Mouse (Mus musculus): ENCODE results near the gene Gm17455. TPM values are rescaled to one million over a fixed set of nuclear protein-coding genes. Genes with fewer than 3 reads are reported as not detected.

The Gm17455 gene
- polyA plus RNA-seq, 2 experiments = not detected

DNA sequence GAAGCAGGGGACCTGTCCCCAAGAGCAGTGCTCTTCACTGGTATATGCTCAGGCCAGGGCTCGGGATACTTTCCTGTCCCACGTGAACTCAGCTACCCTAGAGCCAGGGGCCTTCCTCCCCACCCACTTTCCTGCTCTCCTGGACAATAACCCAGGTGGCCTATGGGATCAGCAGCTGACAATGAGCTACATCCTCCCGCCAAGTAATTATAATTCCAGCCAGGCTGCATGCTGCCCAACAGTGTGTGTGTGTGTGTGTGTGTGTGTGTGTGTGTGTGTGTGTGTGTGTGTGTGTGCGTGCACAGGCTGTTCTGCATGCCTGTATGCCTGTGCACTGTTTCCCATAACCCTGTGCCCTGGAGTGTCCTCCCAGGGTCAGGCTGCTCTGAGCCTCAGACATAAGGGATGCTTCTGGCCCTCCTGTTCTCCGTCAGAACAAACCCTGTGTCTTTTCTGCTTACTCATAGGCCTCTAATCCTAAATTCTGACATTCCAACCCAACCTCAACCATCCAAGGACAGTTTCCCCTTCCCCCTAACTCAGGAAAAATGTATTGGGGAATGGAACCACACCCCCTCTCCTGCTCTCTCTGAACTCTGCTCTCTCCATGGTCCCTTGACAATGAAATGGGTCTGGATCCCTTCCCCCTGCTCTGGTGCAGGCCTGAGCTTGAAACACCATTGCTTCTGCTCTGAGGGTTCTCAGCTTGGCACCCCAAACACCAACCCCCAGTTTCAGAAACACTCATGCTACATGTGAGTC lies 46.1 kb upstream of the Gm17455 start:
- H3K36me3 ChIP-seq (replicated peaks; ENCODE audit: control insufficient read depth, insufficient read depth, low read depth) = no peaks in the 10 kb centered on the region
- no peak overlapping the region for H3K27ac ChIP-seq
- no peaks in the 10 kb centered on the region for H3K9me3 ChIP-seq (ENCODE audit: control insufficient read depth, low read length)
- H3K27me3 ChIP-seq (ENCODE audit: control insufficient read depth, insufficient read depth, low read length) = no peaks in the 10 kb centered on the region
- WGBS (ENCODE audit: insufficient replicate concordance) = 63% methylated on average over 5 of the region's 5 CpGs
- no peak overlapping the region for H3K4me3 ChIP-seq (ENCODE audit: insufficient read depth in 1 of 2, low read depth in 2 of 2, low read length in 2 of 2)
- DNase-seq (ENCODE audit: low read depth in 3 of 3, low spot score in 3 of 3) (no peak), ATAC-seq (ENCODE audit: insufficient read depth) (no peak)
- H3K9ac ChIP-seq (replicated peaks) = no peak overlapping the region
- TF ChIP-seq EP300 (IDR thresholded peaks at IDR 0.05; ENCODE audit: low read depth) = no peak
- TF ChIP-seq CTCF (IDR thresholded peaks at IDR 0.05; ENCODE audit: low read depth) = no peak
- H3K4me1 ChIP-seq (replicated peaks; ENCODE audit: control insufficient read depth in 2 of 2, insufficient read depth in 2 of 2, low read length in 1 of 2) = peaks cover 23 to 32% of the 10 kb centered on the region in 2 experiments
- H3K4me2 ChIP-seq (ENCODE audit: low read depth) = no peak overlapping the region

DNA sequence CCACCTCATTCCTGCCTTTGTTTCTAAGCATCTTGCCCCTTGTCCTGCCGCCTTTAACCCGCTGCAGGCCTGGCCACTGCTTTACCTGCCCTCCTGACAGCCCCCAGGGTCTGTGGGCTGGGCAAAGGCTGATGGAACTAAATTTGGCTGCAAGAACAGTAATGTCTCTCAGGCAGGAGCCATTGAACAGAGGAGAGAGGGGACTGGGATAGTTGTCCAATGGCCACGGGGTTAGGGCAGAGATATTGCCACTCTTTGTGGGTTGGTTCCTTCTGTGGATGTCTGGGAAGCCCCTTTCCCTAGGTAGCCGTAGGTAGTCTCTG lies 45.6 kb upstream of the Gm17455 start:
- ATAC-seq (ENCODE audit: insufficient read depth) (no peak), DNase-seq (ENCODE audit: low read depth in 3 of 3, low spot score in 3 of 3) (no peak)
- Histone ChIP-seq H3K4me3 (ENCODE audit: insufficient read depth in 1 of 2, low read depth in 2 of 2, low read length in 2 of 2) (no peak overlapping the region), H3K27me3 (ENCODE audit: control insufficient read depth, insufficient read depth, low read length) (no peaks in the 10 kb centered on the region), H3K9ac (replicated peaks) (no peak overlapping the region), H3K27ac (no peak overlapping the region), H3K4me1 (replicated peaks; ENCODE audit: control insufficient read depth in 2 of 2, insufficient read depth in 2 of 2, low read length in 1 of 2) (peaks cover 18 to 27% of the 10 kb centered on the region in 2 experiments), H3K36me3 (replicated peaks; ENCODE audit: control insufficient read depth, insufficient read depth, low read depth) (no peaks in the 10 kb centered on the region; the same call in 1 of the 2 replicates), H3K4me2 (ENCODE audit: low read depth) (no peak overlapping the region), H3K9me3 (ENCODE audit: control insufficient read depth, low read length) (no peaks in the 10 kb centered on the region)
- 63% methylated on average over 4 of the region's 4 CpGs for WGBS (ENCODE audit: insufficient replicate concordance)
- TF ChIP-seq EP300 (IDR thresholded peaks at IDR 0.05; ENCODE audit: low read depth) (no peak), CTCF (IDR thresholded peaks at IDR 0.05; ENCODE audit: low read depth) (no peak)

DNA sequence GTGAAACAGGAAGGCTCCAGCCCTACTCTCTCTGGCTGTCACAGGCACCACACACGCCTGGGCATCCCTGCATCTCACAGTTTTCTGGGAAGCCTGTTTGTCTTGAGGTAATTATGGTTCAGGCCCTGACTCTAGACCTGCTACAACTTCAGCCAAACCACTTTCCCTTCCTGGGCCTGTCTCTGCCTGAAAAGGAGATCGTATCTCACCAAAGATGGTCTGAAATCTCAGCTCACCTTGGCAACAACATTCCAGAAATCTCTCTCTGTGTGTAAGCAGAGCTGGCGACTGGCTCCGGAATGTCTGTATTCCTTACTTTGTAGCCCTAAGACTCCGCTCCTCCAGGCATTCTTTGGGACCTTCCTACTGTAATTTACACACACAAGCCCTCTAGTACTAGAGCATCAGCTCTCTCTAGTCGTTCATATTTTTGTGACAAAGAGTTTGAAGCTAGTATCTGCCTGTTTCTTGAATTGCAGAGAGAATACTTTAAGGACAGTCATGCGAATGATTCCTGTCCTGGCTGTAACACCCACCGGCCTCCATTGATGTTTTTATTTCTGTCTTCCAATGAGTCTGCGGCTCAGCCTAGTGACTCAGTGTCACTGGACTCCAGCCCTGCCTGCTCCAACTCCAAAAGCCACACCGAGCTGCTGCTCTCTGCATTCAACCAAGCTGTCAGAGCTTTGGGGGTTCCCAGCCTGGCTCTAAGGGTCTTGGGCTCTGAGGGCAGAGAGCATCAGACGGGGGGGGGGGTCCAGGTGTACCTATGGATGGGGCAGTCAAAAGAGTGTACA lies 44.4 kb upstream of the Gm17455 start:
- Histone ChIP-seq H3K4me2 (ENCODE audit: low read depth) (no peak overlapping the region), H3K27me3 (ENCODE audit: control insufficient read depth, insufficient read depth, low read length) (no peaks in the 10 kb centered on the region), H3K9me3 (ENCODE audit: control insufficient read depth, low read length) (no peaks in the 10 kb centered on the region), H3K36me3 (replicated peaks; ENCODE audit: control insufficient read depth, insufficient read depth, low read depth) (no peaks in the 10 kb centered on the region; the same call in 1 of the 2 replicates), H3K4me1 (replicated peaks; ENCODE audit: control insufficient read depth in 2 of 2, insufficient read depth in 2 of 2, low read length in 1 of 2) (peaks cover 7 to 16% of the 10 kb centered on the region in 2 experiments), H3K27ac (no peak overlapping the region), H3K9ac (replicated peaks) (no peak overlapping the region), H3K4me3 (ENCODE audit: insufficient read depth in 1 of 2, low read depth in 2 of 2, low read length in 2 of 2) (no peak overlapping the region)
- WGBS (ENCODE audit: insufficient replicate concordance) = 69% methylated on average over 11 of the region's 11 CpGs
- no peak for ATAC-seq (ENCODE audit: insufficient read depth)
- DNase-seq (ENCODE audit: low read depth in 3 of 3, low spot score in 3 of 3) = no peak
- TF ChIP-seq CTCF (IDR thresholded peaks at IDR 0.05; ENCODE audit: low read depth) (no peak), EP300 (IDR thresholded peaks at IDR 0.05; ENCODE audit: low read depth) (no peak)

DNA sequence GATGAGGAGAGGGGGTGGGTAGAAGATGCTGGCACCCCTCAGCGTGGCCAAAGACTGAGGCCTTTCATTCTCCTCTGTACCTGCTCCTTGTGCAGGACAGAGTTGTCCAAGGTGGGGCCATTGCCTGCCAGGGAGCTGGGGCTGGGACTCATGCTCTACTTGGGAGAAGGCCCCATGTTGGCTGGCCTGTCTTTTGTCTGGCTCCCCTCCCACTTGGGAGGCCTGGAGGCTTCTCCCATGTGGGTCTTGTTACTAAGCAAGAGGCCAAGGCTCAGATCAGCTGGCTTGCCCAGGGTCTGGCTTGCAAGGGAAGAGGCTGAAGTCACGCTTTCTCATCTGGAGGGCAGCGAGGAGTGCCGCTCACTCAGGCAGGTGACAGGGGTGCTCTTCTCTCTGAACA lies 42.1 kb upstream of the Gm17455 start:
- H3K27me3 ChIP-seq (ENCODE audit: control insufficient read depth, insufficient read depth, low read length) = no peaks in the 10 kb centered on the region
- H3K4me3 ChIP-seq (ENCODE audit: insufficient read depth in 1 of 2, low read depth in 2 of 2, low read length in 2 of 2) = no peak overlapping the region
- H3K9me3 ChIP-seq (ENCODE audit: control insufficient read depth, low read length) = no peaks in the 10 kb centered on the region
- ATAC-seq (ENCODE audit: insufficient read depth) (no peak), DNase-seq (ENCODE audit: low read depth in 3 of 3, low spot score in 3 of 3) (no peak)
- no peak overlapping the region for H3K9ac ChIP-seq (replicated peaks)
- H3K36me3 ChIP-seq (replicated peaks; ENCODE audit: control insufficient read depth, insufficient read depth, low read depth) = no peaks in the 10 kb centered on the region; the same call in 1 of the 2 replicates
- WGBS (ENCODE audit: insufficient replicate concordance) = 82% methylated on average over 4 of the region's 4 CpGs
- H3K4me2 ChIP-seq (ENCODE audit: low read depth) = no peak overlapping the region
- H3K4me1 ChIP-seq (replicated peaks; ENCODE audit: control insufficient read depth in 2 of 2, insufficient read depth in 2 of 2, low read length in 1 of 2) = 0 out of 4 replicates have a peak, but pooled peaks cover 0 to 2% of the 10 kb centered on the region in 2 experiments
- no peak overlapping the region for H3K27ac ChIP-seq
- TF ChIP-seq CTCF (IDR thresholded peaks at IDR 0.05; ENCODE audit: low read depth) (no peak), EP300 (IDR thresholded peaks at IDR 0.05; ENCODE audit: low read depth) (no peak)

DNA sequence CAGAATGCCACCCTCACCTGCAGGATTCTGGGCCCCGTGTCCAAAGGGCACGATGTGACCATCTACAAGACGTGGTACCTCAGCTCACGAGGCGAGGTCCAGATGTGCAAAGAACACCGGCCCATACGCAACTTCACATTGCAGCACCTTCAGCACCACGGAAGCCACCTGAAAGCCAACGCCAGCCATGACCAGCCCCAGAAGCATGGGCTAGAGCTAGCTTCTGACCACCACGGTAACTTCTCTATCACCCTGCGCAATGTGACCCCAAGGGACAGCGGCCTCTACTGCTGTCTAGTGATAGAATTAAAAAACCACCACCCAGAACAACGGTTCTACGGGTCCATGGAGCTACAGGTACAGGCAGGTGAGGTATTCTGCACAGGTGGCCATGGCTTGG lies 41.6 kb upstream of the Gm17455 start:
- DNase-seq (ENCODE audit: low read depth in 3 of 3, low spot score in 3 of 3) (no peak), ATAC-seq (ENCODE audit: insufficient read depth) (no peak)
- WGBS (ENCODE audit: insufficient replicate concordance) = 84% methylated on average over 14 of the region's 14 CpGs
- H3K9me3 ChIP-seq (ENCODE audit: control insufficient read depth, low read length) = no peaks in the 10 kb centered on the region
- no peak for TF ChIP-seq EP300 (IDR thresholded peaks at IDR 0.05; ENCODE audit: low read depth)
- H3K9ac ChIP-seq (replicated peaks) = no peak overlapping the region
- no peak overlapping the region for H3K4me3 ChIP-seq (ENCODE audit: insufficient read depth in 1 of 2, low read depth in 2 of 2, low read length in 2 of 2)
- H3K4me1 ChIP-seq (replicated peaks; ENCODE audit: control insufficient read depth in 2 of 2, insufficient read depth in 2 of 2, low read length in 1 of 2) = 0 out of 4 replicates have a peak, but pooled peaks cover 0 to 2% of the 10 kb centered on the region in 2 experiments
- H3K27ac ChIP-seq = no peak overlapping the region
- no peaks in the 10 kb centered on the region; the same call in 1 of the 2 replicates for H3K36me3 ChIP-seq (replicated peaks; ENCODE audit: control insufficient read depth, insufficient read depth, low read depth)
- no peak overlapping the region for H3K4me2 ChIP-seq (ENCODE audit: low read depth)
- H3K27me3 ChIP-seq (ENCODE audit: control insufficient read depth, insufficient read depth, low read length) = no peaks in the 10 kb centered on the region

Measured in liver, embryonic 14.5 days (tissue).